Mouse (Mus musculus) lung, postnatal 25 days (tissue): ENCODE measurements around the gene Chd1l.

Source experiments
- DNase-seq: peaks from one replicate; pipeline ENCODE4 v3.0.0; 2022; ENCODE audit warnings: low spot score

Gene Chd1l

GRCm38 (mm10) chr3:97524835-97525234, 85.2 kb downstream of the Chd1l start:
- DNase-seq, result no peak

GRCm38 (mm10) chr3:97521946-97522731, 87.9 kb downstream of the Chd1l start:
- no peak for DNase-seq

GRCm38 (mm10) chr3:97519883-97520282, 90.1 kb downstream of the Chd1l start:
- DNase-seq, result no peak

- DNase-seq, result no peak
Measured at GRCm38 (mm10) chr3:97512296-97512695, 97.7 kb downstream of the Chd1l start.
